8 mouse cellular contexts compared by ENCODE assay signal in genomic region chrX:48453736-48454494, GRCm38 (mm10). TPM values are rescaled to one million over a fixed set of nuclear protein-coding genes. Genes with fewer than 3 reads are reported as not detected.
A peak's percentile ranks its signal among the peaks of the same experiment; 100 is the strongest.
DNase-seq lines count a peak whose midpoint lies in the region; ATAC-seq and TF ChIP-seq lines count a peak whose summit lies in the region.

No protein-coding gene starts in this region.

- no peaks in the 10 kb centered on the region for H3K4me1 ChIP-seq in hindbrain, postnatal 0 days (ENCODE audit: insufficient read depth, low read length)
- peaks cover 2% of the 10 kb centered on the region; the same call in 1 of the 2 replicates for H3K4me1 ChIP-seq in liver, adult 2 months (ENCODE audit: control insufficient read depth, insufficient read depth, low read length)
- H3K4me1 ChIP-seq in stomach, postnatal 0 days (replicated peaks; ENCODE audit: control insufficient read depth, insufficient read depth): no peaks in the 10 kb centered on the region

- no peak overlapping the region for H3K27ac ChIP-seq in hindbrain, postnatal 0 days
- H3K27ac ChIP-seq in liver, adult 2 months (replicated peaks; ENCODE audit: insufficient read depth, low read depth, low read length): no peak overlapping the region
- peak overlapping the region; percentile 88 for H3K27ac ChIP-seq in stomach, postnatal 0 days (replicated peaks)

- no peaks in the 10 kb centered on the region for H3K79me2 ChIP-seq in liver, adult 2 months (ENCODE audit: control insufficient read depth, insufficient read depth, low read length)

- no peak for TF ChIP-seq CTCF in hindbrain, postnatal 0 days (IDR thresholded peaks at IDR 0.05; ENCODE audit: low read depth)
- TF ChIP-seq CTCF in liver, adult 2 months (IDR thresholded peaks at IDR 0.05; ENCODE audit: low read depth, low read length): no peak
- peak; percentile 37 for TF ChIP-seq CTCF in stomach, postnatal 0 days (IDR thresholded peaks at IDR 0.05; ENCODE audit: low read depth)

- no peak for TF ChIP-seq EP300 in stomach, postnatal 0 days (optimal IDR thresholded peaks at IDR 0.05)

- no peak overlapping the region for H3K9ac ChIP-seq in hindbrain, postnatal 0 days (replicated peaks; ENCODE audit: low read length)
- H3K9ac ChIP-seq in liver, adult 2 months (ENCODE audit: low read depth, low read length): peak overlapping the region; percentile 74
- peak overlapping the region; percentile 76 for H3K9ac ChIP-seq in stomach, postnatal 0 days (ENCODE audit: low read length)

- peak overlapping the region; percentile 42 for H3K4me2 ChIP-seq in hindbrain, postnatal 0 days (ENCODE audit: low read depth, low read length)
- peak overlapping the region; percentile 55 for H3K4me2 ChIP-seq in stomach, postnatal 0 days (replicated peaks; ENCODE audit: low read depth)

- no peaks in the 10 kb centered on the region for H3K27me3 ChIP-seq in hindbrain, postnatal 0 days (ENCODE audit: insufficient read depth, low read length)
- peaks cover 7% of the 10 kb centered on the region for H3K27me3 ChIP-seq in liver, adult 2 months (ENCODE audit: control insufficient read depth, insufficient read depth, low read length)
- H3K27me3 ChIP-seq in stomach, postnatal 0 days (ENCODE audit: control insufficient read depth, insufficient read depth, low read length): no peaks in the 10 kb centered on the region

- intact Hi-C loops in gastrocnemius, postnatal 14 days (cut with DNase I; ENCODE audit: low total_unique reads): no loop called here

- DNase-seq in layer of hippocampus, adult 11-12 months (ENCODE audit: low spot score): peak; percentile 39
- DNase-seq in layer of hippocampus, postnatal 25 days (ENCODE audit: extremely low spot score in 1 of 2, low spot score in 1 of 2): no peak
- DNase-seq in c-Kit-positive CD71-positive TER-119-positive erythroid progenitor cells, embryonic 14.5 days (ENCODE audit: low spot score): peak; percentile 51
- DNase-seq in gastrocnemius, postnatal 14 days: peak; percentile 82
- peak; percentile 12 for DNase-seq in hindbrain, postnatal 0 days (ENCODE audit: low spot score)
- peak; percentile 10 for DNase-seq in liver, adult 2 months (ENCODE audit: extremely low read depth, low read depth, low spot score)
- peak; percentile 35 to 64 for DNase-seq in monocyte, adult 2 months (ENCODE audit: low read depth in 1 of 2, low spot score in 2 of 2)
- peak; percentile 88 for DNase-seq in stomach, postnatal 0 days (ENCODE audit: low spot score)

- peak; percentile 55; the same call in 1 of the 2 replicates for ATAC-seq in hindbrain, postnatal 0 days
- ATAC-seq in stomach, postnatal 0 days (ENCODE audit: low FRiP score, low TSS enrichment): peak; percentile 94

- TF ChIP-seq POLR2A in liver, adult 2 months (IDR thresholded peaks at IDR 0.05; ENCODE audit: extremely low read depth, insufficient read depth, low read length): no peak

- no peaks in the 10 kb centered on the region for H3K36me3 ChIP-seq in hindbrain, postnatal 0 days (ENCODE audit: insufficient read depth, low read length)
- H3K36me3 ChIP-seq in liver, adult 2 months (ENCODE audit: control insufficient read depth, insufficient read depth, low read length): no peaks in the 10 kb centered on the region
- H3K36me3 ChIP-seq in stomach, postnatal 0 days (ENCODE audit: control insufficient read depth, insufficient read depth, low read length): no peaks in the 10 kb centered on the region

- H3K9me3 ChIP-seq in hindbrain, postnatal 0 days (ENCODE audit: low read length): no peaks in the 10 kb centered on the region
- no peaks in the 10 kb centered on the region for H3K9me3 ChIP-seq in stomach, postnatal 0 days (ENCODE audit: control insufficient read depth, low read length)

- H3K4me3 ChIP-seq in hindbrain, postnatal 0 days (ENCODE audit: low read length): peak overlapping the region; percentile 36
- peak overlapping the region; percentile 64 for H3K4me3 ChIP-seq in liver, adult 2 months (ENCODE audit: insufficient read depth, low read depth, low read length)
- H3K4me3 ChIP-seq in stomach, postnatal 0 days (ENCODE audit: low read depth, low read length): peak overlapping the region; percentile 56

- WGBS in hindbrain, postnatal 0 days: 26% methylated on average over 73 of the region's 91 CpGs
- 3% methylated on average over 28 of the region's 91 CpGs for WGBS in liver, adult 2 months
- WGBS in stomach, postnatal 0 days: 24% methylated on average over 20 of the region's 91 CpGs

RNA-seq across cellular contexts. Expression of gene Elf4, which starts 9.0 kb away (rescaled TPM):
- under 1 TPM; 0.47 to 0.73 TPM for total RNA-seq in layer of hippocampus, postnatal 25 days (2021)
- total RNA-seq in gastrocnemius, postnatal 14 days (2021): 1 to 10 TPM; 3.9 to 4.7 TPM
- total RNA-seq in hindbrain, postnatal 0 days (2014; rRNA removed): 0.78 and 1.5 TPM in 2 replicates
- polyA plus RNA-seq in hindbrain, postnatal 0 days (2015; fragmentation: Nextera tagmentation; extraction: Ambion mirVana): 0.32 and 0.34 TPM in 2 replicates
- total RNA-seq in liver, adult 2 months (2014; rRNA removed): 0.46 and 0.67 TPM in 2 replicates
- polyA plus RNA-seq in liver, adult 2 months (2012; rRNA removed): 0.57 and 1.5 TPM in 2 replicates
- 4.1 and 4.5 TPM in 2 replicates for polyA plus RNA-seq in stomach, postnatal 0 days (2015; fragmentation: Nextera tagmentation; extraction: Ambion mirVana)

RNA-seq across cellular contexts. Expression of gene Aifm1, which starts 59.4 kb away (rescaled TPM):
- 10 to 100 TPM; 27.6 to 28.7 TPM for total RNA-seq in layer of hippocampus, postnatal 25 days (2021)
- 10 to 100 TPM; 46.3 to 53.6 TPM for total RNA-seq in gastrocnemius, postnatal 14 days (2021)
- total RNA-seq in hindbrain, postnatal 0 days (2014; rRNA removed): 7.2 and 10.7 TPM in 2 replicates
- 32.9 and 34.6 TPM in 2 replicates for polyA plus RNA-seq in hindbrain, postnatal 0 days (2015; fragmentation: Nextera tagmentation; extraction: Ambion mirVana)
- 72.1 and 90.0 TPM in 2 replicates for total RNA-seq in liver, adult 2 months (2014; rRNA removed)
- polyA plus RNA-seq in liver, adult 2 months (2012; rRNA removed): 31.4 and 39.7 TPM in 2 replicates
- 45.9 TPM in 2 replicates for polyA plus RNA-seq in stomach, postnatal 0 days (2015; fragmentation: Nextera tagmentation; extraction: Ambion mirVana)

Comparison
In these comparisons a context has a peak if more than half of its experiments do, and no peak if none do; other contexts are left out.
1. DNase-seq: peak in layer of hippocampus, adult 11-12 months (single experiment), c-Kit-positive CD71-positive TER-119-positive erythroid progenitor cells, embryonic 14.5 days (single experiment), gastrocnemius, postnatal 14 days (single experiment), hindbrain, postnatal 0 days (single experiment), liver, adult 2 months (single experiment), monocyte, adult 2 months (2 of 2) and stomach, postnatal 0 days (single experiment); none in layer of hippocampus, postnatal 25 days (0 of 2).
2. Peak in every context shown above with its lines, with median percentiles within 50 percentile points of each other: H3K4me3 ChIP-seq.